Mouse (Mus musculus): ENCODE measurements at regions not wholly inside any gene's neighbourhood (a gene's known extent, or its start where the extent isn't known, plus 50 kb on each side); places are given as distances from the start of the nearest gene placed in this dataset.

DNA sequence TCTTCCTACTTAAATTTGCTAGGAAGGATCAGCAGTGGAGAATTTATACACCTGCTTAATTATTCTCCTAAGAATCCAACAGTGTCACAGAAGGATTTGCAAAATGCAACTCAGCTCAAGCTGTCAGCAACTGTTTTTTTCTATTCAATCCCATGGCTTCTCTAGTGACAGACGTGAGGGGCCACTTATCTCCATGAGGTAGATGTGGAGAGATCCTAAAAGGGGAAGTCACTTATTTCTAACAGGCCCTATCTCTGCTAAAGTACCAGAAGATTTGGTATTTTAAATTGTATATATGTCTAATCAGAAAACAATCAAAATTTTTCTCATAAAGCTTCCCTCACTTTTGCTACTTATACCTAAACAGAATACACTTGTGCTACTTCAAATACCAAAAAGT lies 479.6 kb upstream of the Gpc5 start:
- no peak overlapping the region for H3K4me3 ChIP-seq (replicated peaks)
- peaks cover 3% of the 10 kb centered on the region; the same call in 1 of the 2 replicates for H3K9me3 ChIP-seq (ENCODE audit: control insufficient read depth, low read length)
- TF ChIP-seq TAL1 (IDR thresholded peaks at IDR 0.05; ENCODE audit: low read length) (no peak), GATA1 (IDR thresholded peaks at IDR 0.05; ENCODE audit: low read length) (no peak)
- no peaks in the 10 kb centered on the region for H3K36me3 ChIP-seq (ENCODE audit: control insufficient read depth)
- no peaks in the 10 kb centered on the region for H3K27me3 ChIP-seq (ENCODE audit: control insufficient read depth)
- H3K4me1 ChIP-seq (ENCODE audit: control insufficient read depth), result no peaks in the 10 kb centered on the region

DNA sequence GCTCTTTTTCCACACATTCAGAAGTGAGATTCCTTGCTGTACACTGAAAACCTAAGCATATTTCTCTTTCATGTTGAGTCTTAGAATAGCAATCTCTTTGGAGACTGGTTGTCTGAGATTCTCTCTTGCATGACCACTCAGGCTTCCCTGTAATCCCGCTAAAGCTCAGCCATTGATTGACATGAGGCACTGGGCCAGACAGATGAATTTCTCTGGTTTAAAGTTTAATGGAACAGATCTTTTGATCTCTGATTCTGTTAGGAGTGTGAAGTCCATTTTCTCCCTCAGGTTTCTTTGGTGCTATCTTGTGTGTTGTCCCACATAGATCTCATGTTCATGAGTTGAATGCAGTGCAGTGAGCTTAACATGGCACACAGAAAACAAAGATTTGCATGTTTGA lies 435.4 kb upstream of the Gpc5 start:
- no peaks in the 10 kb centered on the region for H3K4me1 ChIP-seq (ENCODE audit: control insufficient read depth)
- H3K9me3 ChIP-seq (ENCODE audit: control insufficient read depth, low read length), result no peaks in the 10 kb centered on the region
- TF ChIP-seq GATA1 (IDR thresholded peaks at IDR 0.05; ENCODE audit: low read length) (no peak), TAL1 (IDR thresholded peaks at IDR 0.05; ENCODE audit: low read length) (no peak)
- no peak overlapping the region for H3K4me3 ChIP-seq (replicated peaks)
- H3K27me3 ChIP-seq (ENCODE audit: control insufficient read depth), result no peaks in the 10 kb centered on the region
- H3K36me3 ChIP-seq (ENCODE audit: control insufficient read depth), result no peaks in the 10 kb centered on the region

GRCm38 (mm10) chr14:114662028-114662427 lies 430.0 kb upstream of the Gpc5 start:
- no peaks in the 10 kb centered on the region for H3K36me3 ChIP-seq (ENCODE audit: control insufficient read depth)
- no peak overlapping the region for H3K4me3 ChIP-seq (replicated peaks)
- H3K4me1 ChIP-seq (ENCODE audit: control insufficient read depth), result no peaks in the 10 kb centered on the region
- peaks cover 1% of the 10 kb centered on the region; the same call in 1 of the 2 replicates for H3K9me3 ChIP-seq (ENCODE audit: control insufficient read depth, low read length)
- no peaks in the 10 kb centered on the region for H3K27me3 ChIP-seq (ENCODE audit: control insufficient read depth)
- TF ChIP-seq GATA1 (IDR thresholded peaks at IDR 0.05; ENCODE audit: low read length) (no peak), TAL1 (IDR thresholded peaks at IDR 0.05; ENCODE audit: low read length) (no peak)

GRCm38 (mm10) chr14:114685133-114685532 lies 406.9 kb upstream of the Gpc5 start:
- TF ChIP-seq GATA1 (IDR thresholded peaks at IDR 0.05; ENCODE audit: low read length) (no peak), TAL1 (IDR thresholded peaks at IDR 0.05; ENCODE audit: low read length) (no peak)
- Histone ChIP-seq H3K9me3 (ENCODE audit: control insufficient read depth, low read length) (no peaks in the 10 kb centered on the region), H3K36me3 (ENCODE audit: control insufficient read depth) (no peaks in the 10 kb centered on the region), H3K4me1 (ENCODE audit: control insufficient read depth) (no peaks in the 10 kb centered on the region), H3K4me3 (replicated peaks) (no peak overlapping the region), H3K27me3 (ENCODE audit: control insufficient read depth) (no peaks in the 10 kb centered on the region)

DNA sequence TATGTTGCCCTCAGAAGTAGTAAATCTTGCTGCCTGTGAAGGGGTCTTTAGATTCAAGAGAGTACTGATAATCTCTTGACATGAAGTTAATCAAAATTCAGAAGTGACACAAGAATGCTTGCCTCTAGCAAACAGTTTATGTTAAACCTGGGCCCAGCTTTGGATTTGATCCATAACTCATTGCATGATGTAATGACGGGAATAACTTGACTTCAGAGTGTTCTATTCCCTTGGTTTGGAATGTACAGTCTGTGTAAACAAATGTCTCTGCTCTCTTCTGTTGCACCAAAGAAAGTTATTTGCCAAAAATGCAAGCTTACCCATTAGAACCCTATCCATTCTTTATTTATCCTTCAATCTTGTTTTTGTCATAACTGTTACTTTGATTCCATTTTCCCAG lies 397.1 kb upstream of the Gpc5 start:
- no peaks in the 10 kb centered on the region for H3K27me3 ChIP-seq (ENCODE audit: control insufficient read depth)
- no peak for TF ChIP-seq TAL1 (IDR thresholded peaks at IDR 0.05; ENCODE audit: low read length)
- TF ChIP-seq GATA1 (IDR thresholded peaks at IDR 0.05; ENCODE audit: low read length), result no peak
- H3K36me3 ChIP-seq (ENCODE audit: control insufficient read depth), result no peaks in the 10 kb centered on the region
- no peaks in the 10 kb centered on the region for H3K4me1 ChIP-seq (ENCODE audit: control insufficient read depth)
- H3K4me3 ChIP-seq (replicated peaks), result no peak overlapping the region
- H3K9me3 ChIP-seq (ENCODE audit: control insufficient read depth, low read length), result peaks cover 7% of the 10 kb centered on the region; the same call in 1 of the 2 replicates

DNA sequence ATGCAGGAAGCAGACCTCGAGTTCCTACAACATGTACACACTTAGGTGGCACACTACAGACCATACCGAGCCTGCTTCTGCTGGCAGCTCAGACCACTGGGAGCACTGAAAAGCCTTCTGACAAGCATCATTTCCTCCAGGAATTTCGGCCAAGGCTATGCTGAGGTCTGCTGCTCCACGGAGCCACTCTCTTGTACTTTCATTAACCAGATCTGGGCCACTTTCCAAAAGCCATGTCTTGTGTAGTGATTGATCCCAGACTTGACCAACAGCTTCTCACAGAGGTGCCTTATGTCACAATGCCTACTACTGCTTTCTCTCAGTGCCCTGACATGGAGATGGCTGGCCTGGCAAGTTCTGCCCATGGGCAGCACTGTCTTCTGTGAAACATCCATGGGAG lies 394.5 kb upstream of the Gpc5 start:
- H3K4me1 ChIP-seq (ENCODE audit: control insufficient read depth), result no peaks in the 10 kb centered on the region
- H3K9me3 ChIP-seq (ENCODE audit: control insufficient read depth, low read length), result peaks cover 11% of the 10 kb centered on the region
- no peaks in the 10 kb centered on the region for H3K27me3 ChIP-seq (ENCODE audit: control insufficient read depth)
- H3K36me3 ChIP-seq (ENCODE audit: control insufficient read depth), result no peaks in the 10 kb centered on the region
- no peak overlapping the region for H3K4me3 ChIP-seq (replicated peaks)
- TF ChIP-seq GATA1 (IDR thresholded peaks at IDR 0.05; ENCODE audit: low read length) (no peak), TAL1 (IDR thresholded peaks at IDR 0.05; ENCODE audit: low read length) (no peak)

DNA sequence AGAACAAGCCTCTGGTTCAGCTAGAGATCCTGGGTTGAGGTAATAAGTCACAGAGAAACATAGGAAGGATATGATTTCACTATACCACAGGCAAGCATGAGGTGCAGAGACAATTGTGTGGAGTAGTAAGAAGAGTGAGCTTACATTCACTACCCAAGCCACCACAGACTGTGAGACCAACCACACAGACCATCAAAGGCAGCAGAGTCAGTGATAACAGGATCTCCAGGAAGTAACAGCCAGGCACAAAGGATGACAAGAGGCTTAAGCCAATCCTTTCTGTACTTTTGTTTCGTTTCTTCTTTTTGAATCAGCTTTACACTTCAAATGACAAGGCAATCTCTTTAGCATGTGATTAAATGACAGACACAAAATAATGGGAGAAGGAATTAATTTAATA lies 368.9 kb upstream of the Gpc5 start:
- Histone ChIP-seq H3K9me3 (ENCODE audit: control insufficient read depth, low read length) (peaks cover 7% of the 10 kb centered on the region), H3K4me1 (ENCODE audit: control insufficient read depth) (no peaks in the 10 kb centered on the region), H3K36me3 (ENCODE audit: control insufficient read depth) (no peaks in the 10 kb centered on the region), H3K4me3 (replicated peaks) (no peak overlapping the region), H3K27me3 (ENCODE audit: control insufficient read depth) (no peaks in the 10 kb centered on the region)
- TF ChIP-seq GATA1 (IDR thresholded peaks at IDR 0.05; ENCODE audit: low read length) (no peak), TAL1 (IDR thresholded peaks at IDR 0.05; ENCODE audit: low read length) (no peak)

DNA sequence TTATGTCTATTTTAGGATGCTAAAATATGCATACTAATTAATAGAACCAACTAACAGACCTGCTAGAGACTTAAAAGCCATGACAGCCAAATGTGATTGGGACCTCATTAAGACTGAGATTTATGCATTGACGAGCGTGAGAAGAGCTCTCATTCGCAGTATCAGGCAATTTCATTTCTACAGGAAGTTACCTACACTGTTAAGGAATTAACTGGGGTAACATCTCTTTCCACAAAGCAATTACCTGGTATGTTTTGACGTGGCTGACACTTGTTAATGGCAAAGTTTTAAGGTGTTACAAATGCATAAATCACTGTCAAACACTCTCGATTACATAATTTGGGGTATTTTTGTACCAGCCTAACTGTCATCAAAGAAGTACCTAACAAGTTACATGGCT lies 324.7 kb upstream of the Gpc5 start:
- Histone ChIP-seq H3K9me3 (ENCODE audit: control insufficient read depth, low read length) (no peaks in the 10 kb centered on the region; the same call in 1 of the 2 replicates), H3K27me3 (ENCODE audit: control insufficient read depth) (no peaks in the 10 kb centered on the region), H3K4me1 (ENCODE audit: control insufficient read depth) (no peaks in the 10 kb centered on the region), H3K4me3 (replicated peaks) (no peak overlapping the region), H3K36me3 (ENCODE audit: control insufficient read depth) (no peaks in the 10 kb centered on the region)
- TF ChIP-seq GATA1 (IDR thresholded peaks at IDR 0.05; ENCODE audit: low read length) (no peak), TAL1 (IDR thresholded peaks at IDR 0.05; ENCODE audit: low read length) (no peak)

- TF ChIP-seq TAL1 (IDR thresholded peaks at IDR 0.05; ENCODE audit: low read length), result no peak
- TF ChIP-seq GATA1 (IDR thresholded peaks at IDR 0.05; ENCODE audit: low read length), result no peak
Measured at GRCm38 (mm10) chr14:114776723-114777122, 315.3 kb upstream of the Gpc5 start.

DNA sequence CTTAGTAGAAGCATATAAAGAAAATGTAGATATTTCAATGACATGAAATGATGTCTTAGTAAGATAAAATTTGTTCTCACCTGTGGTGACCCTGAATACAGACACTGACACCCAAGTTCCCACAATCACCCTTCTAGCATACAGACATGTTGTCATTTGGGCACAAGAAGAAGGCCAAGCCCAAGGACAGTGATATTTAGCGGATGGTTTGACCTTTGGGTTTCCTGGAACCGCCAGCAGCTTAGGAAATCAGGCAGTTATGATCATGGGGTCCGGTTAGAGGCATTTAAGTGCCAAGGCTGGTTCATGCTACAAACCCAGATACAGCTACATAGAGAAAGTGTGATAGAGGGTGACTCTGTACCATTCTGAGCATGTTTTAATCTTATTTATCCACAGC lies 310.2 kb upstream of the Gpc5 start:
- TF ChIP-seq TAL1 (IDR thresholded peaks at IDR 0.05; ENCODE audit: low read length) (no peak), GATA1 (IDR thresholded peaks at IDR 0.05; ENCODE audit: low read length) (no peak)
- Histone ChIP-seq H3K4me1 (ENCODE audit: control insufficient read depth) (no peaks in the 10 kb centered on the region), H3K9me3 (ENCODE audit: control insufficient read depth, low read length) (no peaks in the 10 kb centered on the region), H3K36me3 (ENCODE audit: control insufficient read depth) (no peaks in the 10 kb centered on the region), H3K4me3 (replicated peaks) (no peak overlapping the region), H3K27me3 (ENCODE audit: control insufficient read depth) (no peaks in the 10 kb centered on the region)

More at GRCm38 (mm10) chr14:114776723-114777122, 315.3 kb upstream of the Gpc5 start:
- Histone ChIP-seq H3K4me3 (replicated peaks) (no peak overlapping the region), H3K4me1 (ENCODE audit: control insufficient read depth) (no peaks in the 10 kb centered on the region), H3K9me3 (ENCODE audit: control insufficient read depth, low read length) (no peaks in the 10 kb centered on the region), H3K36me3 (ENCODE audit: control insufficient read depth) (no peaks in the 10 kb centered on the region), H3K27me3 (ENCODE audit: control insufficient read depth) (no peaks in the 10 kb centered on the region)

All from erythroblast, embryonic 14.5 days (primary cell).